Mouse (Mus musculus) cerebellum, postnatal 36 days (tissue): ENCODE measurements around the gene Myo1e.
A peak's percentile ranks its signal among the peaks of the same experiment; 100 is the strongest.

Experiments used
- DNase-seq, 2 experiments: peaks; one replicate each; pipeline ENCODE4 v3.0.0; 2021 to 2022; ENCODE audit warnings: mixed read lengths in 2 of 2

The Myo1e gene

GRCm38 (mm10) chr9:70207151-70207831 is at the start of gene Myo1e:
TSS of gene Myo1e (plus strand) at chr9:70207350.
- DNase-seq, result peak; percentile 71 to 79

DNA sequence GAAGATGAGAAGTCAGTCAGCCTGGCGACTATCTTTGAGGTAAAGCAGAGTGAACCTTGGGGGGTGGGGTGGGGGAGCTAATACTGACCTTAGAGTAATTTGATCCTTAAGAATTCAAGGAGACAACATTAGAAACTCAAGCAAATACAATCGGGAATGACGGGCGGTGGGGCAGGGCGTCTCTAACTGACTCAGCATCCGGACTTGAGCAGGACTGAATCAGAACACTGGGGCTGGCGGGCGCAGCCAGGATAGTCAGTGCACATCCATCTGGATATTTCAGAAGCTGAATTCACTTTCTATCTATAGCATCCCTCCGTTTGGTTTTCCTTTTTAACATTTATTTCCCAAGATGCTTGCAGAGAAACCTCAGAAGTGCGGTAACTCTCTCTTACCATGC is 47.1 kb upstream of the Myo1e start:
- no peak for DNase-seq

DNA sequence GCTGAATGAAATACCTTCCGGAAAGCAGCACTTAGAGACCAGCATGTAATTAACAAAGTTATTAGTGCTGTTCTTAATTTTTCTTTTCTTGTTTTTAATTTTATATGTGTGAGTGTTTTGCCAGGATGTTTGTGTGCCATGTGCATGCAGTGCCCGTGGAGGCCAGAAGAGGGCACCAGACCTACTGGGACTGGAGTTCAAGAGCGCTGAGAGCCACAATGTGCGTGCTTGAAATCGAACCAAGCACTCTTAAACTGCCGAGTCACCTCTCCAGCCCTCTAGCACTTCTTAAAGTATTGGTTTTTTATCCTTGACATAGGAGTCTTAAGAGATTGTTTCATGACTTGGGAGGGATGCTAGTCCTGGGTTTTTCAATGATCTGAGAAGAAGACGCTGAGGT is 38.2 kb upstream of the Myo1e start:
- DNase-seq, result no peak

- DNase-seq, result no peak
These were observed 32.8 kb upstream of the Myo1e start for GRCm38 (mm10) chr9:70174291-70174848.

DNA sequence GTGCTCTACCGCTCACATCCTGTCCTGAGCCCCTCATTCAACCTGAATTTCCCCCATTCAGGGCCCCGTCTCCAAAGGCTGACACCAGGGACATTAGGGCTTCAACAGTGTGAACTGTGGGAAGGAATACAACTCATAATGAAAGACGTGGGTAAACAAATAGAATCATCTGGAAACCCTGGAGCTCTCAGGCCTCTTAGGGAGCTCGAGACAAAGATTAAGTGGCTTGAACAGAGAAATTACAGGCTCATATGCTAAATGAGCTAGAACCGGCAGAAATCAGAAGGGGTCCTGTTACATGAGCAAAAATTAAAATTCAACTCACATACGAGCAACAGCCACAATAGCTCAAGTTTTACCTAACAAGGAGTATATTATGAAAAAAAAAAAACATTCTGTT is 32.3 kb upstream of the Myo1e start:
- DNase-seq, result no peak

- no peak for DNase-seq
These were observed 30.9 kb upstream of the Myo1e start for GRCm38 (mm10) chr9:70176291-70176690.

DNA sequence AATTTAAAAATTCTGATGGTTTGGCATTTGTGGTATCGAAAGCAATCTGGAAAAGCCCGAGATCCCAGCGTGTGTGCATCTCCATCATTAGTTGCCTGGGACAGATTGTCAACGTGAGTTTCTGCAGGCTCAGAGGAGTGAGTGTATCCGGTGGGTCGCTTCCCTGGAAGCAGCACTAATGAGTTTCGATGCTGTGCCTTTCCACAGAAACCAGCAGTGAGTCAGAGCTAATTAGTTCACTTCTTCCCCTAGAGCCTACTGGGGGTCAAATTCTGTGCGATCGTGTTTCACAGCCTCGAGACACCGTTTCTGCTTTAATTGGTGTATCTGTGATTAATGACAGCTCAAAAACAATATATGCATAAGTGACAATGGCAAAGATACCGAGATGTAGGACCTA is 25.4 kb upstream of the Myo1e start:
- DNase-seq, result no peak

- DNase-seq, result no peak
These were observed 24.5 kb upstream of the Myo1e start for GRCm38 (mm10) chr9:70182639-70183038.

GRCm38 (mm10) chr9:70192336-70192735 is 14.8 kb upstream of the Myo1e start:
- no peak for DNase-seq

DNA sequence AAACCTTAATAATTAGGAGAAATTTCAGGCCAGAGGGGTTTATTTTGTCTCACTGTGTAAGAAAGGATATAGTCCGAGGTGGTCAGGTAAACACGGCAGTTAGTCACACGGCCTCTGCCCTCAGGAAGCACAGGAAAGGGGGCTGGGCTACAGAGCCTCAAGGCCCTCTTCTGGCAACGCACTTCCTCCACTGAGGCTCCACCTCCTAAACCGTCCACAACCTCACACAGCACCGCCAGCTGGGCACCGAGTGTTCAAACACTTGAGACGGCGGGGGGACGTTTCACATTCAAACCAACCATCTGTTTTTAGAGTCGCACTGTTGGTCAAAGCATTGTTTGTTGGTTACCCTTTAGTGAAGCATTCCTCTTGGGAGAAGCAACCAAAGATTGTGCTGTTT is 12.5 kb upstream of the Myo1e start:
- no peak for DNase-seq

DNA sequence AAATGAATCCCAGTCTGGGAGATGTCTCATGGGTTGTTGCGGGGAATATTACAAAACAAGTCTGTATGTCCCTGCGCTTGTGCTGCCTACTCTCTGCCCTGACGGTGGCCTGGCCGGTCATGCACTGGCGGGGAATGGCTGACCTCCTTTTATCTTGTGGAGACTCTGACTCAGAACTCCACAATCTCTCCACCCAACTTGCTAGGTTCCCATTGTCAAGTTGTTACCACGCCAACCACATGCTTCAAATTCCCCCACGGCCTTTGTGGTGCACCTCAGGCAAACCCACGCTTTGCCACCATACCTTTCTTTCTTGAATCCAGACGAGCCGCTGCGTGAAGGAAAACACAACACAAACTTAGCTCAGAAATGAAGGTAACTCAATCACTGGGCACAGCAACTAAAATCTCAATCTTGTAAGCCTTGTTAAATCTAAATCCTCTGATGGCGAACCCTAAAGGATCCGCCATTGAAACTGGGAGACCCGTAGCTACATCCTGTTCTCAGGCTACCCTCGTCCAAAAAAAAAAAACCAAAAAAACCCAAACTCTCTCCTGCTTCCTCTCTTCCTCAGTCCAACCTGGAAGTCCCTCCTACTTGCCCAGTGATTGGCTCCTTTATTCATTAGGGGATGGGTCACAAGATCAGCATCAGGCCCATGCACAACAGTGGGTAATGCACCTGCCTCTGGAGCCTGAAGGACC is 10.0 kb upstream of the Myo1e start:
- no peak for DNase-seq

- no peak for DNase-seq
These were observed 9.2 kb upstream of the Myo1e start for GRCm38 (mm10) chr9:70197992-70198391.

DNA sequence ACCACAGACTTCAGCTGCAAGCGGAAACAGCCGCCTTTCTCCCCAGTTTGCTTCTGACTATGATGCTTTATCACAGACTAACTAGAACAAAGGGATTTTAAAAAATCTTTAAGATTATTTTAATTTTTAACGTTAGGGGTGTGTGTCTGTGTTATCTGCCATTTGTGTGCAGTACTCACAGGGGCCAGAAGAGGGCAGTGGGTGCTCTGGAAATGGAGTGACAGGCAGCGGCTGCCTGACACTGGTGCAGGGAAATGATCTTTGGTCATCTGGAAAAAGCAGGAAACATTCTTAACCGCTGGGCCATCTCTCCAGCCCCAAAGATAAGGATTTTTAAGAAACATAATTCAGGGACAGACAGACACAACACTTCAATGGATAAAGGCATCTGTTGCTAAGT is 4.4 kb upstream of the Myo1e start:
- peak in 1 of 2 experiments; percentile 6 for DNase-seq

DNA sequence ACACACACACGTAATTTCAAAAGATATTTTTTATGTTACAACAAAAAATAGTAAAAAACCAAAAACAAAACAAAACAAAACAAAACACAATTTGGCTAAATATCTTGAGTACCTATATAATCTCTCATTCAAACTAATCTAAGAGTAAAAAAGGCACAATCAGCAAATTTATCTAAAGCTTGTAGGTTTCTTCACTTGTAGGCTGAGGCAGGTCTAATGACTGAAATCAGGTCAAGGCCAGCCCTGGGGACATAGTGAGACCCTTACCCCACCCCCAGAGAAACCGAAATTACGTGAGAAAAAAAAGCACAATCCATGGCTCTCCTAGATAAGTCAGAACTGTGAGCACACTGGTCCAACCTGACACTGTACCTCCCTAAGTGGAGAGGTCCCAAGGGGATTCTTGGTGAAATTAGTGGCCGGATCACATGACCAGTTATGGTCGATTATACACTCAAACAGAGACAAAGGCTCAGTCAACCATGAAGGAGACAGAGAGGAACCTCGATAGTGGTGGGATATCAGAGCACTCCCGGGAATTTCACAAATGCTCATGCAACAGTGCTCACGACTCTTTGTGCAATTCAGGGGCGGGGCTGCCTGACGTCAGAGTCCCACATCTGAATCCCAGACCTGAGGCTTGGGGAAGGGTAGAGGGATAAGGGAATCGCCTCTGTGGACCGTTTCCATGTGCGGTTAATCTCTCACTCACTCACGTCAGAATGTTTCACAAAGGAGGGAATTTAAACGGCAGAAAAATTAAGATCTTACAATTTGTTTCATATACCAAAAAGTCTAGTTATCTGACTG is 3.7 kb upstream of the Myo1e start:
- DNase-seq, result no peak

GRCm38 (mm10) chr9:70207981-70208521 is 901 bp downstream of the Myo1e start:
- peak; percentile 15 to 16 for DNase-seq

DNA sequence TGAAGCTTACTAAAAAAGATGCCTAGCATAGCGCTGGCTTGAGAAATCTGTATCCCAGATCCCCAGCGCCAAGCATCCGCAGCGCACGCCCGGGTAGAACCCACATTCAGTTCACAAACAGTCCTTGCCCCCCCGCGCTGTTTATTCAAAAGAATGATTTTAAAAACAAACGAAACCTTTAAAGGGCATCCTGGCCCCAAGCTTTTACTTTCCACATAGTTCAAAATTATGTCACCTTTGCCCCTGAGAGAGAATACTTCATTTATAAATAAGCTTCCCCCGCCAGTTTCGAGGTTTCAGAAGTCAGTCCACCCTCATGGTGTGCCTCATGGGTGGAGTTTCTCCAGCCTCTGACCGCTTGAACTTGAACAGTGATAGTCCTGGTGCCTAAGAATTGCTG is 1.6 kb downstream of the Myo1e start:
- DNase-seq, result peak in 1 of 2 experiments; percentile 4

DNA sequence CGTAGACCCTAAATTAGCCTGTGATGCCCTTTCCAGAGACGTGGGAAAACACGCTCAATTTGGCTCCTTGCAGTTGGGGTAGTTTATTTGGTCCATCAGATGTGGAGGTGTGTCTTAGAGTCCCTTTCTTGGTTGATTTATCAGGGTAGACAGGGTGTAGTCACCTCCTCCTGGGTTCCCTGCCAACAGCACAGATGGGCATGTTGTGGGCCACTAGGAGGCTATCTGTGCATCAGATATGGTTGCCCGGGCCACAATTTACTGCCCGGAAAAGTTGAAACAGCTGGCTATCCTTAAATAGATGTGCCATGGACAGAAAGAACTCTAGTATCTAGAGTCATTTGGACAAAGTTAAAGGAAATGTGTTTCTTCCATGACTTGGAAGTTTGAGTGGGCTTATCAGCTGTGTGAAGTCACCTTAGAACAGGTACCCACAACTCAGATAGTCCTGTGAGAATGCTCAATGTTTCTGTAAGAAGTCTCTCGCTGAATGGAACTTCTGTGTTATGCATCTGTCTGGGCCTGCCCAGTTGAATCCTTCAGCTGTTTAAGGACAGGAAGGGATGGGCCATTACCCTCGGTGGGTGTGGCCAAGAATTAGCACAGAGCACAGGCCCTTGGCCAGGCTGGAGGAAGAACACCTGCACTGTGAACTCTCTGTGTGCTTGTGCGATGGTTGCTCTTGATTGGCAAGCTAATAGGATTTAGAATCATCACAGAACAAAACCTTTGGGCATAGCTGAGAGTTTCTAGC is 2.3 kb downstream of the Myo1e start:
- peak; percentile 20 to 42 for DNase-seq

GRCm38 (mm10) chr9:70211638-70212037 is 4.5 kb downstream of the Myo1e start:
- DNase-seq, result no peak

- no peak for DNase-seq
These were observed 9.4 kb downstream of the Myo1e start for GRCm38 (mm10) chr9:70216517-70216916.

- no peak for DNase-seq
These were observed 12.3 kb downstream of the Myo1e start for GRCm38 (mm10) chr9:70219295-70219931.

DNA sequence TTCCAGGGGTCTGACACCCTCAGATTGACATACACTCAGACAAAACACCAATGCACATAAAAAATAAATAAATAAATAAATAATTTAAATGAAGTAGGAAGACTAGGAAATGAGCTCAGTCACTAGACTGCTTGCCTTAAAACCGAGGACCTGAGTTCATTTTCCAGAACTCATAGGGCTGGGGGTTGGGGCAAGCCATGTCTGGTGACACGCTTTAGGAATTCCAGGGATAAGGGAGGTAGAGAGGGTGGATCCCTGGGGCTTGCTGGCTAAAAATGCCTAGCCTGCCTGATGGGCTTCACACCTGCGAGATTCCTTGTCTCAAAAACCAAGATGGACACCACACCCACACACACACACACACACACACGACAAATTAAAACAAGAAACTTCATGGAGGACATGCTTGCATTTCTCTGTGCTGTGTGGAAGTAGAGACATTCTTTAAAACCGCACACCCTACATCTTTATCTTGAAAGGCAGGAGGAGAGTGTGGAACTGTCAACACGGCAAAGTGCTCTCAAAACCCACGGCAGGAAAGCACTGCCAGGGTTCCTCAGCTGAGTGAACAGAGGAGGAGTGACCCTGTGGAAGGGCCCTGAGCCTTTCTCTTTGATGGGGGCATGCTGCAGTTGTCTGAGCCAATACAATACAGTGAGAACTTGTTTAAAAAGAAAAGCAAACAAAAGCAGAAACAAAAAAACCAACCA is 13.5 kb downstream of the Myo1e start:
- no peak for DNase-seq
